Mouse (Mus musculus): Measurements from ENCODE around the gene Dgcr6.
"Not testable (repeated sequence)": the region's sequence is repeated elsewhere in the genome, so short reads cannot be mapped to it uniquely, and the experiment has no call there.

Dgcr6 gene

DNA sequence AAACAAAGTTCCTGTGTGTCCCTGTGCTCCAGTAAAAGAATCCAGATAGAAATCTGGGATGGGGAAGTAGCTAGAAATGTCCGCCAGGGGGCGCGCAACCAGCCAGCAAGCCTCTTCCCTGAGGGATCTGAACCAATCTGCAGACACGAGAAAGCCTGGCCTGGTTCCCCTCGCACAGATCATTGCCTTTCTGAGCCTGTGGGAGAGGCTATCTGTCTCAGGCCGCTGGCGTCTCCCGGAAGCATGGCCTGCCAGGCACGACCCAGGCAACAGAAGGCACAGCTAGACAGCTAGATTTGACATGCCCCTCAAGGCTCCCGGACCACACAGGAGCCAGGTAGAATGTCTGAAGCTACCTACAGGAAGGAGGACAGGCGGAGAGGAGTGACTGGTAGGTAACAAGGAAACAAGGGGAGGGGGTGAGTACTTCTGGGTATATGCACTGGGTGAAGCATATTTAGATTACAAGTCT is at the start of gene Dgcr6:
Gene Dgcr6 (plus strand): TSS at position 130 of the 472 bp plus-strand sequence.
- DNase-seq (ENCODE audit: low spot score), result peak; percentile 84

- no peak for DNase-seq (ENCODE audit: low spot score)
Measured at GRCm38 (mm10) chr16:18004589-18004988, 48.1 kb upstream of the Dgcr6 start.

- DNase-seq (ENCODE audit: low spot score), result no peak
Measured at GRCm38 (mm10) chr16:18007083-18007482, 45.6 kb upstream of the Dgcr6 start.

DNA sequence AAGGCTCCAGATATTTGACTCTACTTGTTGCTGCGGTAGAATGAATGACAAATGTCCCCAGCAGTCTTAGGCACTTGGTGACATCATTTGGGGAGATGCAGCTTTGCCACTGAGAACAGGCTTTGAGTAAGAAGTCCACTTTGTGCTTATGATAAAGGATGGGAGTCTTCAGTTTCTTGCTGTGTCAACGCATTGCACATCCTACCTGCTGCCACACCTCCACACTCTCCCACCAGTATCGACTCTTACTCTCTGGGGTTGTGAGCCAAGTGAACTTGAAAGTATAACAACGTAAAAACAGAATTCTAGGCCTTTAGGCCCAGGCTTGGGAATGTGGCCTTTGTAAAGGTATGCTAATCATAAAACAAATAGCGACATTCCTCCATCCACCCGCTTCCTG is 41.6 kb upstream of the Dgcr6 start:
- DNase-seq (ENCODE audit: low spot score), result no peak

DNA sequence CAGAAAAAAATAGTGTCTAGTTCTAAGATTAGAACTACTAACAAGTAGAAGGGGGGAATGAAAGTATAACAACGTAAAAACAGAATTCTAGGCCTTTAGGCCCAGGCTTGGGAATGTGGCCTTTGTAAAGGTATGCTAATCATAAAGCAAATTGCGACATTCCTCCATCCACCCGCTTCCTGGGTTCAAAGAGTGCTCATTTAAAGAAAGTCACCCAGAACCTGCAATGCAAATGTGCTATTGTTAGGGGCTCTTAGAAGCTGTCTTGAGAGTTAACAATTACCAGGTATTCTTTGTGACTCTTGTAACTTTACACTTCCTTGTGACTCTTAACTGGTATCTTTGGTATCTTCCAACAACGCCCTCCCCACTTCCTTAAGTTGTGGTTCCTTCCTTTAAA is 36.2 kb upstream of the Dgcr6 start:
- DNase-seq (ENCODE audit: low spot score), result not testable (repeated sequence)

DNA sequence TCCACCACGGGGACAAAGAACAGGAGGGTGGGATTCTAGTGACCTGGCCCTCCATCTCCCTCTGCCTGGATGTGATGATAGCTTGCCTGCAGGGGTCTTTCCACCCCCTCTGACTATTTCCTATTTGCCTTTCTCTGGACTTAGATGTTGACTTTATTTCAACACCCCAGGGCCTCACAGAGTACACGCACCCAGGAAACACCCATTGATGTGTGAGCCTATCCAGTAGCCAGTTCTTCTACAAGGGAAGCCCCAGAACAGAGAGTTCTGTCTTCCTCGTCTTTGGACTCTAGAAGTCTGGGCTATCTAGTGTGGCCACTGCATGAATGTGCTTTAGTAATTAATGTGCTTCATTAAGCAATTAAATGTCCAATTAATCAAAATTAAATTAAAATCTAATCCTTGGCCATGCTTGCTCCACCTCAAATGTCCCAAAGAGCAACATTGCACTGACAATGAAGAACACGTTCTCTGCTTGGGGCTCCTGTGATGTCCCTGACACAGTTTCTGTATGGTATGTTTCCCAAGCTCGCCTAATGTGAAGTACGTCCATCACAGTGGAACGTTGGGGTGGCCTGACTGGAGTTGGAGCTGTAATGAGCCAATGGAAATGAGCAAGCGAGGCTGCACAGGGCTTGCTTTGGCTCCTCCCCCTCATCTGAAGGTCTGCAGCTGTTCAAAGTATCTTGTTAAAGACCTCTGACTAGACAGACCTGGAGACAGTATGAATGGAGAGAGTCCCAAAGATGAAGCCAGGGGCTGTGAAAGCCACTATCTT is 29.7 kb upstream of the Dgcr6 start:
- no peak for DNase-seq (ENCODE audit: low spot score)

- DNase-seq (ENCODE audit: low spot score), result no peak
Measured at GRCm38 (mm10) chr16:18027371-18027770, 25.3 kb upstream of the Dgcr6 start.

DNA sequence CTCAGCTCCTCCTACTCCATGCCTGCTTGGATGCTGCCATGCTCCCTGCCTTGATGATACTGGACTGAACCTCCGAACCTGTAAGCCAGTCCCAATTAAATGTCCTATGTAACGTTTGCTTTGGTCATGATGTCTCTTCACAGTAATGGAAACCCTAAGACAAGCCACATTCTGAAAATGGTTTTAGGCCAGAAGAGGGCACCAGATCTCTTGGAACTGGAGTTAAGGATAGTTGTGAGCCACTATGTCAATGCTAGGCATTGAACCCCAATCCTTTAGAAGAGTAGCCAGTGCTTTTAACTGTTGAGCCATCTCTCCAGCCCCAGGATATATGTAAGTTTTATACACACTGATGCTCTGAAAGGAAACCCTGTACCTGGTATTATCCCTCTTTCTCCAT is 20.9 kb upstream of the Dgcr6 start:
- peak; percentile 50 for DNase-seq (ENCODE audit: low spot score)

GRCm38 (mm10) chr16:18033289-18033688 is 19.4 kb upstream of the Dgcr6 start:
- no peak for DNase-seq (ENCODE audit: low spot score)

GRCm38 (mm10) chr16:18034286-18034685 is 18.4 kb upstream of the Dgcr6 start:
- DNase-seq (ENCODE audit: low spot score), result no peak

GRCm38 (mm10) chr16:18036425-18036955 is 16.2 kb upstream of the Dgcr6 start:
- peak; percentile 50 for DNase-seq (ENCODE audit: low spot score)

GRCm38 (mm10) chr16:18037025-18037424 is 15.6 kb upstream of the Dgcr6 start:
- DNase-seq (ENCODE audit: low spot score), result no peak

DNA sequence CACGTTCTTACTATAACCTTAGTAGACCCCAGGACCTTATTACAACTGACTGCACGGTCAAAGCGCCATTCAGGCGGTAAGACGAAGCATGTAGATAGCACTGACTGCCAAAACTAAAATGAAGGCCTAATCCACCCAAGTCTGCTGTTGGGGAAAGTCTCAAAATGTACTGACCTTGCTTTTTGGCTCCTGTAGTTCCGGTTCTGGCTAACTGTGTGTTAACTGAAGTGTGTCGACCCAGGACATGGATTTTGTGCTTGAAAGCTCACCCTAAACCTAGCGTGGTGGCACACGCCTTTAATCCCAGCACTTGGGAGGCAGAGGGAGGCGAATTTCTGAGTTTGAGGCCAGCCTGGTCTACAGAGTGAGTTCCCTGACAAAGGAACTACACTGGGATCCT is 7.7 kb upstream of the Dgcr6 start:
- DNase-seq (ENCODE audit: low spot score), result no peak

GRCm38 (mm10) chr16:18047660-18048059 is 5.0 kb upstream of the Dgcr6 start:
- peak; percentile 54 for DNase-seq (ENCODE audit: low spot score)

- no peak for DNase-seq (ENCODE audit: low spot score)
Measured at GRCm38 (mm10) chr16:18048071-18048470, 4.6 kb upstream of the Dgcr6 start.

DNA sequence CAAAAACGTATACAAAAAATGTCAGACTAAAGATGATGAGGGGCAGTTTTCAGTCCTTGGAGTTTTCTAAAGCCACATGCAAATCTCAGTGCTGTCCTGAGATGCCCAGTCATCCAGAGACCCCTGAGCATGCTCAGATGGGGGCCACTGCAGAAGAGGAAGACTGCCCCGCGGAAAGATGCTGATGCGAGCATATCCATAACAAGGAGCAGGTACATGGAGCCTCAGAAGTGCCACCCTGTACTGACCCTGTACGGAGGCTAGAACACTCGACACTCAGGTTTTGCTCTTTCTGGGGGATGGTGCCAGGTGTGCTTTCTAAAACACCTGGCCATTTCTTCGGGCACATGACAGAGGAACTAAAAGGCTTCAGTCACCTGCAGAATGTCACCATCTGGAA is 338 bp upstream of the Dgcr6 start:
- no peak for DNase-seq (ENCODE audit: low spot score)

DNA sequence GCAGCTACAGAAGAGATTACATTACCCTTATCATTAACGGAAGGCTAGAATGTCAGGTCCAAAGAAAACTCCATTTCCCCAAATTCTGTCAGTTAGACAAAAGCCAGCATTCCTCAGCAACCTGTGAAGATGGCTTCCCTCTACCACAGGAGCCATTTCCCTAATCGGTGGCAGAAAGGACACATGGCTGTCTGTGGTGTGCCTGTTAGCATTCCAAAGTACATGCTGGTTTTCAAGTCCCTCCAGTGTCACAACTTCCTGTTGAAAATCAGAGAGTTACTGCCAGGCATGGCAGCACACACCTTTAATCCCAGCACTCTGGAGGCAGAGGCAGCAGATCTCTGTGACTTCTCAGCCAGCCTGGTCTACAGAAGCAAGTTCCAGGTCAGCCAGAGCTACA is 3.6 kb downstream of the Dgcr6 start:
- DNase-seq (ENCODE audit: low spot score), result no peak

GRCm38 (mm10) chr16:18058331-18058731 is 5.7 kb downstream of the Dgcr6 start:
- DNase-seq (ENCODE audit: low spot score), result no peak

DNA sequence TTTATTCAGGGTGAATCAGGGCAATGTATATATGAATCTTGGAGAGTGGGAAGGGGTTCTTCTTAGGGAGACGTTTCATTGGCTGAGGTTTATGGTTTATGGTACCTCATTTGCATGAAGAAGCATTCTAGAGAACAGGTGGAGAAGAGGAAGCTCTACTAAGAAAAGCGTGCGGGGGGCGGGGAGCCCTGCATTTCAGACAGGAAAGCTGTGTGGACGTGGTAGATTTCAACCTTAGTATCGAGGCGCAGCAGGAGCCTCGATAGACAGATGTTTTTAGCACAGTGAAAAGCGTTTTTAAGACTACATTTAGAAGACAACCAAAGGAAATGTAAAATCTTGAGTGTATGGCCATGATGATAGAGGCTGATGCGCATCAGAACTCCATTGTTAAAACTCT is 6.6 kb downstream of the Dgcr6 start:
- DNase-seq (ENCODE audit: low spot score), result no peak

GRCm38 (mm10) chr16:18061201-18061600 is 8.5 kb downstream of the Dgcr6 start:
- peak; percentile 38 for DNase-seq (ENCODE audit: low spot score)

GRCm38 (mm10) chr16:18066060-18067009 is 13.7 kb downstream of the Dgcr6 start:
- peak; percentile 91 for DNase-seq (ENCODE audit: low spot score)

GRCm38 (mm10) chr16:18068653-18069376 is 16.2 kb downstream of the Dgcr6 start:
- no peak for DNase-seq (ENCODE audit: low spot score)
